Mouse (Mus musculus): ENCODE results near the gene Ankrd22.

Gene Ankrd22

DNA sequence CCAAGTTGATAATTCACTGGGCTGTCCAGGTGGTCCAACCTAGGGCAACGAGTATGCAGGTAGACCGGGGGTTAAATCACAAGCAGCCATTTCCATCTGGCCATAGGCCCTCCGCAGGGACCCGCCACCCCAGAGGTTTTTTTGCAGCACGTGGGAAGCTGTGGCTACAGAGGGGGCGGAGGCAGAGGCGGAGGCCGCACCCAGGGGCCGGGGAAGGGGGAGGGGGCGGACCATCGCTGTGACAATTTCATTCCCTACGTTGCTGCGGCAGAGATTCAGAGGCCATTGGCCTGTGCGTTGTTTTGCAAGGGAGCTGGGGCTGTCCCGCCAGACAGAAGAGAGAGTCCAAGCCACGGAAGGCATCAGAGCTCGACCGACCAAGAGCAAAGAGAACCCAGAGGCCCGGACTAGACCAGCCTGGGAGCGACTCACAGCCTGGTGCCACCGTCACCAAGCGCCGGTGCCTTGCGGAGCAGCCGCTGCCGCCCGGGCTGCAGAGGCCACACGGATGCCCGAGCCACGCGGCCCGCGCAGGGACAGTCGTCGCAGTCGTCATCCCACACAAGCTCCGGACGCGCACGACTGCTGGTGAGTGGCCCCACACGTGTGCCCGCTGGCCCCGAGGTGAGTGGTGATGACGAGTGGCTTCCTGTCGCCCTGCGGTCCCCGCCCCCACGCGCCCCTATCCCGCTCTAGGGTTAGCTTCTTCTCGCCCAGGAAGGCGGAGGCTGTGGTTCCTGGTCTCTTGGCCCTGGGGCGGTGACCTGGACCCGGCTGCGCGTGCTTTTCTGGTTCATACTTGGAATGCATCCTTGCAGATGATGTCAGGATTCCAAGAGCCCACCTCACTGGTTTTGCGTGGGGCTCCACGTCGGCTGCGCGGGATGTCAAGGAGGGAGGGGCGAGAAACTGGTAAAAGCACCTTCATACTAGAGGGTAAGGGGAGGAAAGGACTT, 26.4 kb upstream of the Ankrd22 start, which contains the start of gene Stambpl1:
Stambpl1 (plus strand) TSS at position 222 of the 956 bp plus-strand sequence.
- CTCF ChIA-PET, result interaction anchor here in 1 of 4 experiments (1.3 kb wide), 1 partner anchor 40 kb away, joined by 4 read pairs; no protein-coding TSS in a partner anchor

DNA sequence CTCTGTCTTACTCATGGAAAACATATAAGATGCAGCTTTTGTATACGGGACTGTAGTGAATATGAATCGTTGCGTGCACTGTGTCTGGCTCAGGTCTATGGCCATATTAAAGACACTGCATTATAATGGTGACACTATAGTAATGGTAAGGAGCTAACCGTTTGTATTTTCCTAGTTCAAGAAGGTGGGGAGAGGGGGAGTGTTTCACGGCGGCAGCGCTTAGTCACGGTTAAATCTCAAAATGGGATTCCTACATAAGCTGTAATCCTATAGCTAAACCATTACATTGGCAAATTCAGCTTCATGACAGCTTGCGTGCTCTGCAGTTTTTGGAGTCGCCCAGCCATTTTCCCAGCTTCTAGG, 25.8 kb upstream of the Ankrd22 start:
- POLR2A ChIA-PET, result interaction anchor here in 2 of 4 experiments (0.8 to 2.7 kb wide), 8 partner anchors 11 to 686 kb away, joined by 3 to 11 read pairs (median 4); no protein-coding TSS in a partner anchor
- CTCF ChIA-PET, result interaction anchor here in 1 of 4 experiments (1.3 kb wide), 1 partner anchor 40 kb away, joined by 4 read pairs; no protein-coding TSS in a partner anchor

More for the DNA sequence above, 26.4 kb upstream of the Ankrd22 start, which contains the start of gene Stambpl1:
- POLR2A ChIA-PET, result interaction anchor here in 2 of 4 experiments (0.5 to 2.7 kb wide), 13 partner anchors 10 to 1443 kb away, joined by 3 to 11 read pairs (median 4); no protein-coding TSS in a partner anchor

DNA sequence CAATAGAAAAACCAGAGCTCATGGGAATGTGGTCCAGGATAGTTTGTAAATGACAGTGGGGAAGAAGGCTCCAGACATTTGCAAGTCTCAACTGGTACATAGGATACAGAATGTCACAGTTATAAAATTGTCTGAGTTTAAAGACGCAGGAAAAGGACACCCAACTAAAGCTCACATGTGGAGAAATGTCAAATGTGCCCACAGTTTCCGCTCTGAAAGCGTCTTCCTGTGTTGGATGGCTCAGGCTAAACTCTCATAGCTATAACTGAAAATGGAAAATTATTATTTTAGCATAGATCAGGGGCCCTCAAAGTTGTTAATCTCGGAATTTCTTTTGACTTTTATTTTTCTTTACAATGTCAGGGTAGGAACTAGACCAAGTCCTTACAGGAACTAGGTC, 21.0 kb upstream of the Ankrd22 start:
- ChIA-PET CTCF (no interaction called here), POLR2A (interaction anchor here in 1 of 4 experiments (0.8 kb wide), 1 partner anchor 10 kb away, joined by 3 read pairs; no protein-coding TSS in a partner anchor)

DNA sequence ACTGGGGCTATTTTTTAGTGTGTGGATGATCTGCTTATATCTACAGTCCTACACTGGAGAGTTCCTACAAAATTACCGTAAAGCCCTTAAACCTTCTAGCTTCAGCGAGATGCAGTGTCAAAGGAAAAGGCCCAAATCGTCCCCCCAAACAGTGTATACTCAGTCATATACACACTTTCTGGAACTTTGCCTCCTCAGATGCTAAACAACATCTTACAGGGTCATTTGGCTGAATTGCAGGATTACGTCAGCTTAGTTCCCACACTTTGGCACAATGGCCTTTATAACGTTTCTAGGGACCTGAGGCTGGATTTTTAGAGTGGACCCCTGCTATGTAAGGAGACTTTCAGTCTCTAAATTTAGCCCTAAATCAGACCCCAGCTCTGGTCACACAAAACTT, 16.6 kb upstream of the Ankrd22 start:
- CTCF ChIA-PET, result no interaction called here
- POLR2A ChIA-PET, result interaction anchor here in 1 of 4 experiments (0.6 to 1.5 kb wide), 2 partner anchors 10 to 49 kb away, joined by 3 read pairs; partner anchors contain the start of gene Stambpl1

DNA sequence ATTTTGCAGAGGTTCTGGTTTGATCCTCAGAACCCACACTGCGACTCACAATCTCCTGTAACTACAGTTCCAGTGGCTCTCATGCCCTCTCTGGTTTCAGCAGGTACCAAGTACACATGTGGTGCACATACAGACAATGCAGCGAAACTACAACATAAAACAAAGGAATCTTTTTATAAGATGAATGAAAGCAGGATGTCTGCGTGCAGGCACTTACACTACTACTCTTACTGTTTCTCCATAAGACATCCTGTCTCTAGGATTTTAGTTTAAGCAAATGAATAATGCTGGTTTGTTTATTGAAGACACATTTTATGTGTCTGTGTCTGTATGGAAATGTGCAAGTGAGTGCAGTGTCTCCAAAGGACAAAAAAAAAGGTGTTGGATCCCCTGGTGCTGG, 15.4 kb upstream of the Ankrd22 start:
- ChIA-PET CTCF (no interaction called here), POLR2A (interaction anchor here in 1 of 4 experiments (1.5 kb wide), 1 partner anchor 11 kb away, joined by 3 read pairs; the partner anchor contains the start of gene Stambpl1)

DNA sequence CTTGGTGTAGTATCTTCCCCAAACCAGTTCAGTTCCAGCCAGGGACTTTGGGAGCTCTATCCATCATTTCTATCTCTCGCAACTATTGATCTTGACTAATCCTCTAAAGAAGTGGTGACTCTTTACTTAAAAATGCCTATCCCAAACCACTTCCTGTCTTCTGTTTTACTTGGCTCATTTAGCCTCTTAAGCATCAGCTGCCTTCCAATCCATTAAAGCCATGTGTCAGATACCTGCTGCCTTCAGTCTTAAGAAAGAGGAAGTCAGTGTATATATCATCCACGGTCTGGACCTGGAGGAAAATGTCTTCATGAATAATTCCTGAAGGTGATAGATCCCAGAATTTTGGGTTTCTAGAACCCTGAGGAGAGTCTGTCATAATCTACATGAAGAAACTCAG, 14.5 kb upstream of the Ankrd22 start:
- POLR2A ChIA-PET, result no interaction called here

DNA sequence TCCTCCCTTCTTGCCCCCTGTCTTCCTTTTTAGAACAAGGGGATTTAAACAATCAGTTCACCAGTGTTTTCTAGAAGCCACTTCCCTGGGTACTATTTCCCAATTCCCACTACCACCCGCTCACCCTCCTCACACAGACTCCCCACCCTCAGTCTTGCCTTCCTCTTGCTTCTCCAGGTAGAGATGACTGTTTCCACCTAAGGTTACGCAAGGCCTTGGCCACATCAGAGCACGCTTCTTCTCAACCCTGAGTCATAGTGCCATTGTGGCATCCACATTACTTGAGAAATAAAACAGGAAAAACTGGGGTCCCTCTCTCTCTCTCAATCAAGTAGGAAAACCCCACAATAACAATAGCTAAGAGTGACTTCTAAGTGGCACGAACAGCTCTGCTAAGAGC, 13.3 kb upstream of the Ankrd22 start:
- ChIA-PET POLR2A (interaction anchor here in 1 of 4 experiments (0.6 kb wide), 1 partner anchor 108 kb away, joined by 3 read pairs; no protein-coding TSS in a partner anchor), CTCF (no interaction called here)

More for the DNA sequence above, 14.5 kb upstream of the Ankrd22 start:
- CTCF ChIA-PET, result no interaction called here

DNA sequence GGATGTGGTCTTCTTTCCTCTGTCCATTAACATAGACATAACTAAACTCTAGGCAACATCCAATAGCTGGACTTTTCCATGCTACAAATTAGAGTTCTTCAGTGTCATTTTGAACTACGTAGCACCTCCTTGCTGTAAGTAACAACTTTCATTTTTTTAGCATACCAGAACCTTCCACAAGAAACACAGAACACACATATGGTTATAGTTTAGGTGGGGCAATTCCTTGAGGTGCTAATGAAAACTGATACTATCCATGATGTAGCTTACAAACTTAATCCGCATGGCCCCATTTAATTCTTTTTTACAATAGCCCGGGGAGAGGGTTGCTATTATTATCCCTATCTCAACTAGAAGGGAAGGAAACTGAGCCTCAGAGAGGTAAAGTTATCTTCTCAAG, 8.2 kb upstream of the Ankrd22 start:
- ChIA-PET CTCF (no interaction called here), POLR2A (interaction anchor here in 1 of 4 experiments (0.7 kb wide), 1 partner anchor 18 kb away, joined by 5 read pairs; the partner anchor contains the start of gene Stambpl1)

DNA sequence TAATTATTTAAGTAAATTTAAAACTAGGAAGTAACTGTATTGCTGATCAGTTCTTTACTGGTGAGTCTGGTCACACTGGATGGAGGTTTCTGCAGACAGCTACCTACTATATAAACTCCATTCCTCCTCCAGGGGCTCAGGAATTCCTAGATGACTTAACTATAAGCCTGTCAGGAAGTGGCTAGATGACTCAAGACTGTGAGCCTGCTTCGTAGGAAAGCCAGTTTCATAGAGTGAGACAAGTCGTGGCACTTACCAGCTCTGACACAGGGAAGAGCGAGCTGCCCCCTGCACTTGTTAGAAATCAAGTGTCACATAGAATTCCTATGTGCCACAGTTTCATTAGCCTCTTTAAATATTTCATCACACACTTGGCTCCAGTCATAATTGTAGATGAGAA, 5.3 kb upstream of the Ankrd22 start:
- POLR2A ChIA-PET, result interaction anchor here in 1 of 4 experiments (0.6 to 2.4 kb wide), 2 partner anchors 20 to 1837 kb away, joined by 5 to 8 read pairs; partner anchors contain the start of gene Stambpl1

DNA sequence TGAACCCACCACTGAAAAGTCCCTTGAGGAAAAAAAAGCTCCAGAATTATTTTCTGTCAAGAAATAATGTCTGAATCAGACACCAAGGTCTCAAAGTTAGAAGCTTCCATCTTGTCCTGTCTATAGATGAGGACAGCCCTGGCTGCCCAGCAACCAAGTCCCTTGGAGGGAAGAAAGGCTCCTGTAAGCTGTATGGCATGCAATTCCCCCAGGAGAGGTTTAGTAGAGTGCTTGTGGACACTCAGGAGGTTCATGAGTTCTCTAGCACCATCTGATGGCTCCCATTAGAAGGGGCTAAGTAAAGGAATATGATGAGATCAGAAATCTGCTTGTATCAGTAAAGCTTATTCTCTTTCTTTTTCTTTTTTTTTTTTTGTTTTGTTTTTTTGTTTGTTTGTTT, 3.3 kb upstream of the Ankrd22 start:
- POLR2A ChIA-PET, result interaction anchor here in 1 of 4 experiments (1.3 kb wide), 1 partner anchor 17 kb away, joined by 3 read pairs; no protein-coding TSS in a partner anchor
- CTCF ChIA-PET, result no interaction called here

More for the DNA sequence above, 5.3 kb upstream of the Ankrd22 start:
- CTCF ChIA-PET, result interaction anchor here in 1 of 4 experiments (0.7 kb wide), 1 partner anchor 192 kb away, joined by 3 read pairs; no protein-coding TSS in a partner anchor

DNA sequence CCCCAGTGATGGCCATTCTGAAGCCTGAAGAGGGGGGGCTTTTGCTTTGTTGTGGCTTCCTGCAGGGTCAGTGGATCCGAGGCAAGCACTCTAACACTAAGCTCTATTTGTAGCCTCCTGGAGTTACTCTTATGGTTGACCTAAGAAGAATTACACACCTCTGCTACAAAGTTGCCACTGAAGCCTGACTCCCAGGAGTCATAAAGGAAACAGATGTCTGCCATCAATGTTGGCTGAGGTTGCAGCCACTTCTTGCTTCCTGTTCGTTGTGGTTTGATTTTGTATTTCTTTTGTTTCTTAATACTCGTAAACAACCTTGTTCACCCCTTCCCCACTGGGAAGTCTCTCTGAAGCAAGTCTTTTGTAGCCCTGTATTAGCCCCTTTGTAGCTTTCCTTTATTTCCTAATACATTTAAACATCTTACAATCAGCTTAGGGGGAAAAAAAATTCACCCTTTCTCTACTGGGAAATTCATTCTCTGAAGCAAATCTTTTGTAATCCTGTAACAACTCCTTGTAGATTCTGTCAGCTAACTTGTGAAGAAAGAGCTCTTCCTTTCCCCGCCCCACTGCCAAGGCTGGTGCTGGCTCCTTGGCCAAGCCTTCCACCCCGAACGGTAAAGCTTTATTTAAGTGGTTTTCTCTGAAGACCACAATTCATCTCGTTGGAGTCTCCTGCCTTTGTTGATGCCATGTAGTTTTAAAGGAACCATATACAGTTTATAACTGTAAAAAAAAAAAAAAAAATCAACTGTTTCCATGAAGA, 2.2 kb upstream of the Ankrd22 start:
- CTCF ChIA-PET, result no interaction called here
- POLR2A ChIA-PET, result interaction anchor here in 1 of 4 experiments (1.3 kb wide), 1 partner anchor 16 kb away, joined by 3 read pairs; no protein-coding TSS in a partner anchor

DNA sequence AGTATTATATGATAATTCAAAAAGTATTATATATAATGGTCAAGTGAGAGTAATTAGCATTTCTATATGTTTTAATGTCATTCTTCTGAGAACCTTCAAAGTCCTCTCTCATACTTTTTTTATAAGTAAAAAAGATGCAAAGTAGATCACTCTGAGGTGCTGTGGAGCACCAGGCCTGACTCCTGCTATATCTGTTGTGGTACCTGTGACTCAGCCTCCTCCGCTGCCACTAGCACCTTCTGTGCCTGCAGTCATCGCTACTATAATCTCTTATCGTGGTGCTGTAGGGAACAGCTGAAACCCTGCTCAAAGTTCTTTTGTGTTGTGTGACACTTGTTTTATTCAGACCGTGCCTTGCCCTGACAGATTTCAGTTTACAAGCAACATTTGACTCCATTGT, 533 bp upstream of the Ankrd22 start:
- ChIA-PET POLR2A (no interaction called here), CTCF (no interaction called here)

DNA sequence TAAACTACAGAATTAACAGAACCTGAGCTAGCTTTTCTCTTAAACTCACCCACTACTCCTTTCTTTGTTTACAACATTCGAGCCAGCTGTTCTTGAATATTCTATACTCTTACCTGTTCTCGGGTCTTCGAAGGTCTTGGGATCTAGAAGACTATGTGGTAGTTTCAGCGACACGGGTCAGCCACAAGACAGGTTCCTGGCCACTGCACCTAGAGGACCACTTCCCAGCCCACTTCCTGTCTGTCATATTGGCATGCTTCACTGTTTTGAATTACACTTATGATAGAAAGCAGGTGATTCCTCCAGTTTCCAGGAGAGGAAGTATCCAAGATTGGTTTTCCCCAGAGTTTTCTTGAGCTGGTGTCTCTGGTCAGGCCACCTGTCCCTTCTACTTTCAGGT, 3.2 kb downstream of the Ankrd22 start:
- CTCF ChIA-PET, result interaction anchor here in 2 of 4 experiments (0.6 to 0.8 kb wide), 2 partner anchors 10 to 128 kb away, joined by 5 to 6 read pairs; partner anchors contain the start of gene Fas (in 1 of the 2)
- POLR2A ChIA-PET, result interaction anchor here in 1 of 4 experiments (1.4 to 1.5 kb wide), 2 partner anchors 11 to 12 kb away, joined by 3 to 4 read pairs; no protein-coding TSS in a partner anchor

DNA sequence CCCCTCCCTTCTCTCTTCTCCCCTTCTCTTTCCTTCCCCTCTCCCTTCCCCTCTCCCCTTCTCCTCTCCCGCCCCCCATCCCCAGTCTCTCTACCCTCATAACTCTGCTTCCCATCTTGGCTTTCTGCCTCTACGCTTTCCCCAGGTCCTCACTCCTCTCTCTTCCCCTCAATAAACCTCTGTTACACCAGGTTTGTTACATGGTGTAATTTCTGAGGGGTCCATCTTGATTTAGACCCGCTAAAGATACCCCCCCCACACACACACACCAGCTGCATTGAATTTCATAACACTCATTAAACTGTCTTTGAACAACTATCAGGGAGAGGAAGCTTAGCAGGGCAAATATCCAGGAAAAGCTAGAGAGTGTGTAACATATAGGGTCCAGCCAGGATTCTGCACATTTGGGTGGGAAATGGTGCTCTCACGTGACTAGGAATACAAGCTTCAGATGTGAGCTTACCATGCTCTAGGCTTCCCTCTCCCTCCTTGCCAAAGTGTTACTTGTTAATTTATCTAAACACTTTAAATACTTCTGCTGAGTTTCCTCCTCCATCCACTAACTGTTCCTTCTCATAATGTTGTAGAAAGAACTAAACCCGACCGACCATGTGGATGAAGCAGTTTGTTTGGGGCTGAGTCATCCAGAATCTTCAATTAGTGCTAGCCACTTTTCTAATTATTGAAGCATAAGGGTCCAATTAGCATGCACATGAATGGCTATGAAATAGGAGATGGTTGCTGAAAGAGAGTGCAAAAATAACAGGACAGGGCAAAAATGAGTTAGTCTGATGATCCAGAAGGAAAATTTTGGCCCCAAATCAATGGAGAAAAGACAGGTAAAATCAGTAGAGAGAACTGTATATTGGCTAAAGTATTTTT, 12.3 kb downstream of the Ankrd22 start:
- POLR2A ChIA-PET, result no interaction called here
- CTCF ChIA-PET, result interaction anchor here in 1 of 4 experiments (1.9 kb wide), 1 partner anchor 9 kb away, joined by 6 read pairs; no protein-coding TSS in a partner anchor

DNA sequence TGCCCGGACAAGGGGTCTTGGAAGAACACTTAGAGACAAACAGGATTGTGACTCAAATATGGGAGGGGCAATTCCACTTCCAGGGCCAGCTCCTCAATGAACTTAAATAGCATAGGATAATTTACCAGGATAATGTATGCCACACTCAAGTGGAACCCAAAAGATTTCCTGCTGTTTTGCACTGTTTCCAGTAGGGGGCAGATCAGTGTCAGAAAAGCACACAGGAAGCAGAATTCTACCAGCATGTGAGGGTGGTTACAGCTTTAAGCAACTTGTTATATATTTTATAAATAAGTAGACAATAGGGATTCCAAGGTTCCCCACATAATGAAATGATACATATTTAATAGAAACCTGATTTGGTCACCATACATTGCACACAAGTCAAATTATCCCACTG, 13.9 kb downstream of the Ankrd22 start:
- ChIA-PET CTCF (interaction anchor here (0.6 to 1.9 kb wide), 8 partner anchors 10 to 980 kb away, joined by 3 to 6 read pairs (median 3); partner anchors contain the start of gene Stambpl1 (in 1 of the 4)), POLR2A (interaction anchor here in 3 of 4 experiments (0.7 to 1.0 kb wide), 4 partner anchors 11 to 82 kb away, joined by 3 to 4 read pairs (median 3); no protein-coding TSS in a partner anchor)

DNA sequence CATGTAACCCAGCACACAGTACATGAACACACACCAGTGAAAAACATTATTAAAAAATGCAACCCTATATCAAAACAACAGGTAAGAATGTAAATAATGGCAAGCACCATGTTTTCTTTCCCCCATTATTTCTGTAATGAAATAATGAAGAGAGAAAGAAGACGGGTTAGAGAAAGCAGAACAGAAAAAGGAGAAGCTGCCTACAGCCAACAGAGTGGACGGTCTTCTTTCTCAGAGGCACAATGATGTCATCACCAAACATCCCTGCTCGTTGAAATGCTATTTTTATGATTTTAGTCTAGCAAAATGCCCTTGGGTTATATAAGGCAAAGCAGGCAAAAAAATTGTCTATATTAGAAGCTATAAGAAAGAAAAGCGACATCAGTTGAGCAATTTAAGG, 17.4 kb downstream of the Ankrd22 start:
- CTCF ChIA-PET, result no interaction called here
- POLR2A ChIA-PET, result no interaction called here

DNA sequence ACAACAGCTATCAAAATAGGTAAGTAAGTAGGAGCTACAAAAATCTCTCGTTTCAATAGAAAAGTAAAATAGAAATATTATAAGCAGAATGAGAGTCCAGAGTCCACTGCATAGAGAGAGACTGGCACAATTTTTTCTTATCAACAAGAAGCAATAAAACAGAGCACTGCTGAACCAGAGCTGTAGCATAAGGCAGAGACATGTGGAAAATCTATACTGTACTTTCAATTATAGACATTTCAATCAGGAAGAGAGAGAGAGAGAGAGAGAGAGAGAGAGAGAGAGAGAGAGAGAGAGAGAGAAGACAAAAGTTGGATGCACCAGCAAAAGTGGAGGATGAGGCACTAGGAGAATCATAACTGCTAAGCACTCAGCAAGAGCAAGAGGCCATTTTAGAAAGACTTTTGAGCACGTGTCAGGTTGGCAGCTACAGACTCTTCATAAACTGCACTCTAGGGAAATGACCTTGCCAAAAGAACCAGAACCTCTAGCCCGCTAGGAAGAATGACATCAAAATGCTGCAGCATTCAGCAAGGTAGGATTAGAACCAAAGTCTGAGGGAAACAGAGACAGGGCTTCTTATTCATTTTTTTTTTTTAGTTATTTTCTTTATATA, 26.3 kb downstream of the Ankrd22 start:
- ChIA-PET CTCF (no interaction called here), POLR2A (no interaction called here)

Data from embryonic stem cell, embryonic (primary cell).